Mouse (Mus musculus) intestine, embryonic 15.5 days (tissue): ENCODE measurements around the gene Epha1. TPM values are rescaled to one million over a fixed set of nuclear protein-coding genes. Genes with fewer than 3 reads are reported as not detected.
A peak's percentile ranks its signal among the peaks of the same experiment; 100 is the strongest.

Experiments
- ATAC-seq: fragments of 200-750 bp; cut with Nextera tagmentation; 2 replicates; pipeline ENCODE4 v1.8.0; 2017; ENCODE audit warnings: moderate TSS enrichment, moderate library complexity
- H3K27ac ChIP-seq: fragments of 300-500 bp; sonication (generic); 2 replicates; pipeline ENCODE4 v1.5.1; 2015; ENCODE audit warnings: mild to moderate bottlenecking, inconsistent platforms
- H3K27me3 ChIP-seq: fragments of 300-500 bp; sonication (generic); replicated peaks from 2 replicates; pipeline ENCODE4 v1.6.1; 2015; ENCODE audit warnings: inconsistent platforms
- H3K36me3 ChIP-seq: fragments of 300-500 bp; sonication (generic); 2 replicates; pipeline ENCODE4 v1.6.1; 2015; ENCODE audit warnings: inconsistent platforms
- H3K4me1 ChIP-seq: fragments of 300-500 bp; sonication (generic); replicated peaks from 2 replicates; pipeline ENCODE4 v1.6.1; 2015; ENCODE audit warnings: inconsistent platforms
- H3K4me2 ChIP-seq: fragments of 300-500 bp; sonication (generic); replicated peaks from 2 replicates; pipeline ENCODE4 v1.6.1; 2015; ENCODE audit warnings: mild to moderate bottlenecking, inconsistent platforms
- H3K4me3 ChIP-seq: fragments of 300-500 bp; sonication (generic); replicated peaks from 2 replicates; pipeline ENCODE4 v1.5.1; 2015; ENCODE audit warnings: inconsistent platforms
- H3K9ac ChIP-seq: fragments of 300-500 bp; sonication (generic); 2 replicates; pipeline ENCODE4 v1.6.1; 2015; ENCODE audit warnings: inconsistent platforms
- H3K9me3 ChIP-seq: fragments of 300-500 bp; sonication (generic); 2 replicates; pipeline ENCODE4 v1.6.1; 2016; ENCODE audit warnings: inconsistent platforms
- WGBS: fragments of 180-500 bp; shearing (Covaris S2); methylation state at CpG from one replicate; pipeline ENCODE4 v1.1.7; 2015; 5-methylcytosine and 5-hydroxymethylcytosine counted together
- polyA plus RNA-seq: library from polyadenylated mRNA; unstranded; fragments of >200 nt; fragmentation: Nextera tagmentation; extraction: Ambion mirVana; gene quantifications from 2 replicates; pipeline ENCODE4 v1.2.1, GENCODE M21; 2015

Epha1 gene
- polyA plus RNA-seq, 1 experiment from 2014 or later, result 7.6 TPM

- no peak for ATAC-seq
- H3K4me2 ChIP-seq, result no peak overlapping the region
- H3K9me3 ChIP-seq, result no peaks in the 10 kb centered on the region
- H3K27ac ChIP-seq, result no peak overlapping the region
- peaks cover 28% of the 10 kb centered on the region for H3K4me1 ChIP-seq
- no peak overlapping the region for H3K4me3 ChIP-seq
- H3K36me3 ChIP-seq, result no peaks in the 10 kb centered on the region
- H3K27me3 ChIP-seq, result no peaks in the 10 kb centered on the region
- no peak overlapping the region for H3K9ac ChIP-seq
- 55% methylated on average over 4 of the region's 4 CpGs for WGBS
Observed at GRCm38 (mm10) chr6:42370630-42371363, 2.3 kb downstream of the Epha1 start.

- Histone ChIP-seq H3K9ac (no peak overlapping the region), H3K36me3 (no peaks in the 10 kb centered on the region), H3K4me2 (no peak overlapping the region), H3K9me3 (no peaks in the 10 kb centered on the region), H3K27ac (no peak overlapping the region), H3K4me3 (no peak overlapping the region), H3K4me1 (peaks cover 28% of the 10 kb centered on the region), H3K27me3 (no peaks in the 10 kb centered on the region)
- ATAC-seq, result no peak
- WGBS, result 24% methylated on average over 3 of the region's 3 CpGs
Observed at GRCm38 (mm10) chr6:42369870-42370269, 3.2 kb downstream of the Epha1 start.

- no peak overlapping the region for H3K27ac ChIP-seq
- WGBS, result 93% methylated on average over 6 of the region's 6 CpGs
Observed at GRCm38 (mm10) chr6:42365215-42365614, 7.9 kb downstream of the Epha1 start.

GRCm38 (mm10) chr6:42364607-42365006 lies 8.5 kb downstream of the Epha1 start:
- Histone ChIP-seq H3K4me1 (no peaks in the 10 kb centered on the region), H3K27me3 (no peaks in the 10 kb centered on the region), H3K4me2 (no peak overlapping the region), H3K9ac (no peak overlapping the region), H3K27ac (no peak overlapping the region), H3K9me3 (no peaks in the 10 kb centered on the region), H3K36me3 (no peaks in the 10 kb centered on the region), H3K4me3 (no peak overlapping the region)
- 89% methylated on average over 15 of the region's 15 CpGs for WGBS
- no peak for ATAC-seq

More at GRCm38 (mm10) chr6:42365215-42365614, 7.9 kb downstream of the Epha1 start:
- H3K4me3 ChIP-seq, result no peak overlapping the region
- H3K36me3 ChIP-seq, result no peaks in the 10 kb centered on the region
- H3K27me3 ChIP-seq, result no peaks in the 10 kb centered on the region
- no peaks in the 10 kb centered on the region for H3K9me3 ChIP-seq
- H3K4me1 ChIP-seq, result no peaks in the 10 kb centered on the region
- H3K9ac ChIP-seq, result no peak overlapping the region
- no peak for ATAC-seq
- H3K4me2 ChIP-seq, result no peak overlapping the region

DNA sequence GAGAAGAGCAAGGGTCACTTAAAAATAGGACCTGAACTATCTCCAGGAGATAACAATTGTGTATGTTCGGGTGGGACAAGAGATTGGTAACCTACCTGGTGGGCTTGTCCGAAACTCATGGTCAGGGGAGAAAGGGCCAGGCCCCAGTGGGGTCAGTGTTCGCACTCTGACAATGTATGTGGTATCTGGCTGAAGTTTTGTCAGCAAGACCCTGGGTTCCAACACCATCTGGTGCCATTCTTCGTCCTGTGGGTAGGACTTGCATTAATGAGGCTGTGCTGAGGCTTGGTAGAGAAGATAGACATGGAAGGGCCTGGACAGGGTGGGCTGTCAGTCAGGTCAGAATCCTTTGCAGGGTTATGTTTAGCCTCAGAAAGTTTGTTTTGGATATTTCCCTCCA lies 9.0 kb downstream of the Epha1 start:
- Histone ChIP-seq H3K9me3 (no peaks in the 10 kb centered on the region), H3K4me3 (no peak overlapping the region), H3K9ac (no peak overlapping the region), H3K4me1 (no peaks in the 10 kb centered on the region), H3K4me2 (no peak overlapping the region), H3K36me3 (no peaks in the 10 kb centered on the region), H3K27me3 (no peaks in the 10 kb centered on the region), H3K27ac (no peak overlapping the region)
- 88% methylated on average over 4 of the region's 4 CpGs for WGBS
- no peak for ATAC-seq

DNA sequence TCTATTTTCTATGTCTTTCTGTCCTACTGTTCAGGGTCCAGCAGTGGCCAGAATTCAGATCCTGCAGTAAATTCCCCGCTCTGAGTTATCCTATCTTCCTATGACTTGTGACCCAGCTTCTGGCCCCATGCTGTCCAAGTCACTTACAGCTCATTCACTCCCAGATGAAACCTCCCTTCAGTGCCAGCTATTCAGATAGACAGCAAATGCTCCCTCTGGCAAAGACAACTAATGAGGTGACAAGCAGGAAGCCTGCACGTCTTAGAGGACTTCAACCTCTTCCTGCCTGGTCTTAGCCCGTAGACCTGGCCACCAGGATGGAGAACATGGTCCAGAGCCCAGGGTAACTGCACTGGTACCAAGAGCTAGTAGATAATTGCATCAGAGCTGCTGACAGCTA lies 10.1 kb downstream of the Epha1 start:
- Histone ChIP-seq H3K9me3 (no peaks in the 10 kb centered on the region), H3K4me3 (no peak overlapping the region), H3K27ac (no peak overlapping the region), H3K9ac (no peak overlapping the region), H3K4me2 (no peak overlapping the region), H3K36me3 (peaks cover 3% of the 10 kb centered on the region), H3K27me3 (no peaks in the 10 kb centered on the region), H3K4me1 (no peaks in the 10 kb centered on the region)
- WGBS, result 69% methylated on average over 3 of the region's 3 CpGs
- ATAC-seq, result no peak

- no peak for ATAC-seq
- H3K4me2 ChIP-seq, result no peak overlapping the region
- no peaks in the 10 kb centered on the region for H3K27me3 ChIP-seq
- no peak overlapping the region for H3K9ac ChIP-seq
- 81% methylated on average over 1 of the region's 1 CpGs for WGBS
- H3K9me3 ChIP-seq, result no peaks in the 10 kb centered on the region
- H3K4me3 ChIP-seq, result no peak overlapping the region
- H3K36me3 ChIP-seq, result peaks cover 8% of the 10 kb centered on the region
- H3K27ac ChIP-seq, result no peak overlapping the region
- 0 out of 2 replicates have a peak, but pooled peaks cover under 1% of the 10 kb centered on the region for H3K4me1 ChIP-seq
Observed at GRCm38 (mm10) chr6:42362497-42362896, 10.6 kb downstream of the Epha1 start.

- Histone ChIP-seq H3K4me3 (no peak overlapping the region), H3K27ac (no peak overlapping the region), H3K9me3 (no peaks in the 10 kb centered on the region), H3K4me2 (no peak overlapping the region), H3K9ac (no peak overlapping the region), H3K4me1 (0 out of 2 replicates have a peak, but pooled peaks cover 2% of the 10 kb centered on the region), H3K27me3 (no peaks in the 10 kb centered on the region), H3K36me3 (peaks cover 12% of the 10 kb centered on the region)
- no peak for ATAC-seq
- WGBS, result 78% methylated on average over 1 of the region's 1 CpGs
Observed at GRCm38 (mm10) chr6:42362074-42362473, 11.0 kb downstream of the Epha1 start.

GRCm38 (mm10) chr6:42361041-42361895 lies 11.8 kb downstream of the Epha1 start:
- 92% methylated on average over 13 of the region's 13 CpGs for WGBS
- peaks cover 18% of the 10 kb centered on the region for H3K36me3 ChIP-seq
- no peak for ATAC-seq

GRCm38 (mm10) chr6:42360231-42360840 lies 12.7 kb downstream of the Epha1 start:
- no peak overlapping the region for H3K9ac ChIP-seq
- H3K9me3 ChIP-seq, result no peaks in the 10 kb centered on the region
- H3K4me3 ChIP-seq, result no peak overlapping the region
- H3K4me2 ChIP-seq, result no peak overlapping the region
- peaks cover 25% of the 10 kb centered on the region for H3K36me3 ChIP-seq
- H3K4me1 ChIP-seq, result 0 out of 2 replicates have a peak, but pooled peaks cover 2% of the 10 kb centered on the region
- no peak overlapping the region for H3K27ac ChIP-seq
- no peak for ATAC-seq
- no peaks in the 10 kb centered on the region for H3K27me3 ChIP-seq
- 82% methylated on average over 6 of the region's 6 CpGs for WGBS

More at GRCm38 (mm10) chr6:42361041-42361895, 11.8 kb downstream of the Epha1 start:
- no peak overlapping the region for H3K27ac ChIP-seq
- no peaks in the 10 kb centered on the region for H3K27me3 ChIP-seq
- no peak overlapping the region for H3K4me3 ChIP-seq
- H3K9me3 ChIP-seq, result no peaks in the 10 kb centered on the region
- no peak overlapping the region for H3K4me2 ChIP-seq
- H3K9ac ChIP-seq, result no peak overlapping the region
- H3K4me1 ChIP-seq, result 0 out of 2 replicates have a peak, but pooled peaks cover 2% of the 10 kb centered on the region

- peak overlapping the region; percentile 54; the same call in 1 of the 2 replicates for H3K27ac ChIP-seq
- no peak overlapping the region for H3K4me3 ChIP-seq
- no peak overlapping the region for H3K9ac ChIP-seq
- H3K4me2 ChIP-seq, result no peak overlapping the region
- H3K27me3 ChIP-seq, result no peaks in the 10 kb centered on the region
- 63% methylated on average over 9 of the region's 9 CpGs for WGBS
- H3K9me3 ChIP-seq, result no peaks in the 10 kb centered on the region
- ATAC-seq, result no peak
- 0 out of 2 replicates have a peak, but pooled peaks cover 2% of the 10 kb centered on the region for H3K4me1 ChIP-seq
- peaks cover 25% of the 10 kb centered on the region for H3K36me3 ChIP-seq
Observed at GRCm38 (mm10) chr6:42359364-42360147, 13.5 kb downstream of the Epha1 start.
